Mouse (Mus musculus) CD4-positive, CD25-positive, alpha-beta regulatory T cell, adult 4 months (primary cell): ENCODE results near the gene Rubcn. TPM values are rescaled to one million over a fixed set of nuclear protein-coding genes. Genes with fewer than 3 reads are reported as not detected.

Experiments used
- polyA plus RNA-seq, 2 experiments: library from polyadenylated mRNA; unstranded; fragments of 100-300 nt; shearing (Covaris generic); gene quantifications; one replicate each; pipeline ENCODE4 v1.2.1; 2017

Rubcn gene
- polyA plus RNA-seq, 2 experiments from 2014 or later = 13.3 to 19.6 TPM

Other genes with a start within 250 kb of the Rubcn start
- 1 to 10 TPM; 4.8 to 8.9 TPM for gene Tnk2, start 233.9 kb downstream of the Rubcn start, polyA plus RNA-seq
- gene Muc4, start 141.9 kb downstream of the Rubcn start, polyA plus RNA-seq = not detected
- gene Muc20, start 80.3 kb downstream of the Rubcn start, polyA plus RNA-seq = under 1 TPM in 1 of 2 experiments, not detected in 1; 0.61 TPM
- gene Smbd1, start 67.3 kb downstream of the Rubcn start, polyA plus RNA-seq = not detected
- 10 to 100 TPM; 64.8 to 65.3 TPM for gene Fyttd1, start 266 bp downstream of the Rubcn start, polyA plus RNA-seq
- 10 to 100 TPM; 19.4 to 23.0 TPM for gene Lrch3, start 36.3 kb upstream of the Rubcn start, polyA plus RNA-seq
- 1 to 10 TPM; 1.1 TPM for gene Iqcg, start 178.5 kb upstream of the Rubcn start, polyA plus RNA-seq
- gene Rpl35a, start 178.7 kb upstream of the Rubcn start, polyA plus RNA-seq = 1,000 to 10,000 TPM; 1,192 to 1,593 TPM
- under 1 TPM; 0.15 to 0.66 TPM for gene Lmln, start 184.8 kb upstream of the Rubcn start, polyA plus RNA-seq